Mouse (Mus musculus) mature B cell (primary cell): ENCODE data around the gene Grb14.

Source experiments
- in situ Hi-C: fragments of 300-500 bp; cut with MboI; formaldehyde crosslinking; loops from 2 replicates; pipeline ENCODE4 v1.14.3; 2019

The Grb14 gene

GRCm38 (mm10) chr2:64974549-64974948 lies 50.2 kb downstream of the Grb14 start:
- in situ Hi-C loops = no loop called here

DNA sequence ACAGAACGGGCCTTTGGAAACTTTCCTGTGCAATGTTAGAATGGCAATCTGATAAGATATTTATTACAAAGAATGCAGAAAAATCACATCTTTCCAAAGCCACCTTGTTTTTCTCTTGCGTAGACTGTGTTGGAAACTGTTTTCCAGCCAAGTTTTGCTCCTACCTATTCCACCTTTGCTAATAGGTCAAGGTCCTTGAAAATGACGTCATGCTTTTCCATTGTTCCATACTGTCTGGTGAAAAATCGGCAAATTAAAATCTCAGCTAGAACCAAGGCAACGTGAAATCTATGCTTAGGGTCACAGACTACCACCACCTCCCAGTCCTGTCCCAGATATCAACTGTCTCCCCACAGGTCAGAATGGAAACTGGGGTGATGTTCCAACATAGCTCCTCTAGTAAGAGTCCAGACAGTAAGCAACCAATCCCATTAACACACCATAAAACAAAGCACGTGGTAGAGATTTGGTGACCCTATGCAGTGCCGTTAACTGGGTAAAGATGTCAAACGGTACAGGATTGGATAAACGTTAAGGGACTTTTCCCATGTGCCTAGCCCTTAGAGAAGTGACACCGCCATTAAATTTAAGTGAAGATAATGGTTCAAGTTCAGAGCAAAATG lies 50.9 kb downstream of the Grb14 start:
- in situ Hi-C loops = no loop called here

DNA sequence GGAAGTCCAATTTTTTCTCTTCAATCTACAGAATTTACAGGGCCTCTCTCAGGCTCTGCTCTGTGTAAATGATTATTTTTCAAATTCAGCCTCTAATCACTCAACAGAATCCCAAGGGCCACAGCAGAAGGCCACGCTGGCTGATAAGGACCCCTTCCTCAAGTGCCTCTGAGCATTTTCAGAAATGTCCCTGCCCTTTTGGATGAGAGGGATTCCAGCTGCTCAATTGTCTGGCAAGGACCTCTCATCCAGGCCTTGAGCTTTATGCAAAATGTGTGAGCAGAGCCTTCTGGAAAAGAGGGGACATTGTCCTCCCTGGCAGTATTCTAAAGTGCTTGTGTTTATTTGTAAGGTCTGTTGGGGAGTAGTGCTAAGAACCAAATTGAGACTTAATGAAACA lies 51.7 kb downstream of the Grb14 start:
- in situ Hi-C loops = no loop called here

- in situ Hi-C loops = no loop called here
Observed at GRCm38 (mm10) chr2:64971828-64972227, 53.0 kb downstream of the Grb14 start.

DNA sequence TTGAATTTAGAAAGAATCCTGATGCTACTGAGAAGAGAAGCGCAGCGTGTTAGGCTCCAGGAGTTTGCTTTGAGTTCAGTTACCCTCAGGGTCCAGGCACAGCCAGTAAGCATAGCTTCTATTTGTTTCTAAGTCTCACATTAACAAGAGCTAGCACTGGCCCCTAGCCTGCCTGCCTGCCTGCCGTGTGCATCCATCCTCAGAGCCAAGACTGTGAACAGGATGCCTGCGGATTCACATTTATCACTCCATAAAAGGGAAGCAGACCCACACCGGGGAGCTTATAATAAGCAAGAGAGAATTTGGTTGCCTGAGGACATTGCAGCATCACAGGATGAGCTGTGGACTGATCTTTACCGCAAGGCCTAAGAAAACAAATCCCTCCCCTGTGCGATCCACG lies 53.8 kb downstream of the Grb14 start:
- in situ Hi-C loops = no loop called here

DNA sequence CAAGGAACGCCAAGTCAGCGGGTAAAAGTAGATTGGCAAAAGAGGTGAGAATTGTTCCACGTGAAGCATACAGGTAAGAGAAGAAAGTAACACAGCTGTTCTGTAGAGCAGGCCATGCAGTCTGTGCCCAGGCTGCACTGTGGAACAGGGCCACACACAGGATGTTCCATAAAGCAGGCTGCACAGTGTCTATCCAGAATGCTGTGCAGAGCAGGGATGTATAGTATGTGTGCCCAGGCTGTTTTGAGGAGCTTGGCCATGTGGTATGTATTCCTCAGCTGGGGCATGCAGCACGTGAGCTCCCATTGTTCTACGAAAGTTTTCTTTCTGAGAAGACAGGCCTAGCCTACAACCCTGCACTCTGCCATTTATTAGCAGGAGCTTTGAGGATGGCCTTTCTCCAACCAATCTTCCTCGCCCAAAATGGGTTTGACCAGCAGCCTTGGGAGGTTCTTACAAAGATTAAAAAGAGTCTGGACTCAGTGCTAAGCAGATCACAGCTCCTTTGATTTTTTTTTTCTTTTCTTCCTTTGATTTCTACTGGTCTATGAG lies 57.8 kb downstream of the Grb14 start:
- in situ Hi-C loops = no loop called here

DNA sequence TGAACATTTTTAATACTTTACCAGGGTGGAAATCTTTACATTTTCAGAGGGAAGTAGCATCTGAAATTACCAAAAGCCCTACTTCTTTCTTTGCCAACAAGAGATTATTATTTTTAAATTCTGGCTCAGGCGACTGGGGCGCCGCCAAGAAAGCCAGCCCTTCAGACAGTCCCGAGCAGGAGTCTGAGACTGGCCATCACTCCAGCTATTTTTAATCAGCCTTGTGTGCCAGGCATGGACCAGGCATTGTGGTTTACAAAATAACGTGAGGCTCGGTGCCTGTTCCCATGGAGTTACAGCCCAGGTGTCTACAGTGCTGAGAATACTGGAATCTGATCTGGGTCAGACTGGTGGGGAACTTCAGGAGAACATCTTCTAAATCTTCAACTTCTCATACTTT lies 58.5 kb downstream of the Grb14 start:
- in situ Hi-C loops = no loop called here

- in situ Hi-C loops = no loop called here
Observed at GRCm38 (mm10) chr2:64965227-64965864, 59.4 kb downstream of the Grb14 start.

- in situ Hi-C loops = no loop called here
Observed at GRCm38 (mm10) chr2:64962196-64962595, 62.6 kb downstream of the Grb14 start.

DNA sequence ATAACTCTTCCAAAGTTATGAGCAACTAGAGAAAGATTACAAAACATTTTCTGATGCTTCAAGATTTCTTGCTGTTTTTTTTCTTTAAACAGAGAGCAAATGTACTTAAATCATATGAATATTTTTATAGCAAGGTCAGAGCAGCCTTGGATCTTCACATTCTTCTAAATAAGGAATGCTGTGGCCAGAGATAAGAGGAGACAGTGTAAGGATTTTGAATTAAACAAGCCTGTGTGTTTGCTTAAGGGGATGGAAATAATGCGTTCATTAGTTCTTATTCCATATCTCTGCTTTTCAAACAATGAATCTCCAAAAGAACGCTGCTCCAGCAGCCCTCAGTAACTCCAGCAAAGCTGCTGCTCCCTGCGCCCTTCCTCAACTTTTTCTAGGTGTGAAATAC lies 63.4 kb downstream of the Grb14 start:
- in situ Hi-C loops = no loop called here

DNA sequence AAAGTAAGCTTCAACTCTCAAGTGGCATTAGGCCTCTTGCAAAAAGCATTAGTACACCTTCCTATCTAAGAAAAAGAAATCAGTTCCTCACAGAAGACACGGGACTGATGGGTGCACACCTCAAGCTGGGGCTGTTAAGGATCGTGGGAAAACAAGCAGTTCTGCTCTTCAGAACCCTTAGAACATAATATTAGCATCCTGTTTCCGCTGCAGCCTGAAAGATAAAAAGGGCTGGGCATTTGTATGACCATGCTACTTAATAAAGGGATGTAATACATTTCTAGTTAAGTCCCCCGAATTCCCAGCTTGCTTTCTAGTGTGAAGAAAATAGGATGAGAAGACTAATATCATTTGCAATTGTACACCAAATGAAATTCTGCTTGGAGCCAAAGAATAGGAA lies 65.1 kb downstream of the Grb14 start:
- in situ Hi-C loops = no loop called here

- in situ Hi-C loops = no loop called here
Observed at GRCm38 (mm10) chr2:64955441-64955840, 69.3 kb downstream of the Grb14 start.

DNA sequence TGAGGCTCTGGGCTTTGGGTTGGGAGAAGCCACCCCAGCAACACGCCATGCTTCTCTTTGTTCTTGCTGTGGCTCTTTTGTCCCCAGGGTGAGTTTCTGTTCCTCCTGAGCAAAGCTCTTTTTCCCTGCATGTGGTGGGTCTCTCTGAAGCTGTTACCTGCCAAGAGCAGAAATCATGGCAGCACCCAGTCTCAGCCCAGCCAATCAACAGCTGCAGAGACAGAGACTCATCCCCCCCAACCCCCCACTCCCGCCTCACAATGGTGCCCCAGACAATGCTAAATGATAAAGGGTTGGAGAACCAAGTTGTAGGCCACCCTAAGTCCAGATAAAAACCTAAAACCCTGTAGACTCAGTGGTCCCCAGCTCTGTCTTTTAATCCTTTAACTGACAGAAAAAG lies 75.6 kb downstream of the Grb14 start:
- in situ Hi-C loops = no loop called here

DNA sequence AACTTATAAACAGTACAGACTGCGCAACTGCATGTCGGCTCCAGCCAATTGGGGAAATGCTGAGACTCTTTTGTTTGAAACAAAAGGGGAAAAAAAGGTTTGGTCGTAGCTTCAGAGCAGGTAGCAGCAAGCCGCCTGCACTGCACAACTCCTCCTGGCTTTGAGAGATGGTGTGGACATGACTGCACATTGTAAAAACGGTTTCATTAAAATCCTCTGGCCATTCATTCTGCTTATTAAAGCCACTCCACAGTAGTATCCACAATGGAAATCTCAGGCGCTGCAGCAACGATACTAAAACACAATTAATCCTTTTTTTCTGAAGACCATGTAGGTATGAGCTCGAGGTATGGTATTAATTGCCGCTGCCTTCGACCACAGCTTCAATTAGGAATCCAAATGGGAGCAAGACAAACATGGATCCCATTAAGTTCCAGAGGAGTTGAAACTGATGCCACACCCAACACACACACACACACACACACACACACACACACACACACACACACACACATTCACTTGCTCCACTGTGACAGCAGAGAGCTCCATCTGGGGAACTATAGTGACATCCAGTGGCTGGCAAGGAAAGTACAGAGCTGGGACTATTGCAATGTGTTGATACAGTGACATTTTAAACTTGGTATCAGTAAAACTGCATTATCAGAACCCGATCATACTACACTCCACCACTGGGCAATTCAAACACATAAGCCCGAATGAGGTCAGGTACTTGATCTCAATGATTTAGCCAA lies 76.2 kb downstream of the Grb14 start:
- in situ Hi-C loops = no loop called here

DNA sequence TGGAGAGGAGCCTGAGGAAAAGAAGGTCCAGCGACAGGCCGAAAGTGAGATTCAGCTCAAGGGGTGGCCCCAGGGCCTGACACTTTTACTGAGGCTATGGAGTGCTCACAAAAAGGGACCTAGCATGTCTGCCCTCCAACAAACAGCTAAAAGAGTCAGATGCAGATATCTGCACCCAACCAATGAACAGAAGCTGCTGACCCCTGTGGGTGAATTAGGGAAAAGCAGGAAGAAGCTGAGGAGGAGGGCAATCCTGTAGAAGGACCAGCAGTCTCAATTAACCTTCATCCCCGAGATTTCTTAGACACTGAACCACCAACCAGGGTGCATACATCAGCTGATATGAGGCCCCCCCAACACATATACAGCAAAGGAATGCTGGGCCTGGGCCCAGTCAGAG lies 77.3 kb downstream of the Grb14 start:
- in situ Hi-C loops = no loop called here

- in situ Hi-C loops = no loop called here
Observed at GRCm38 (mm10) chr2:64920879-64921278, 103.9 kb downstream of the Grb14 start.

DNA sequence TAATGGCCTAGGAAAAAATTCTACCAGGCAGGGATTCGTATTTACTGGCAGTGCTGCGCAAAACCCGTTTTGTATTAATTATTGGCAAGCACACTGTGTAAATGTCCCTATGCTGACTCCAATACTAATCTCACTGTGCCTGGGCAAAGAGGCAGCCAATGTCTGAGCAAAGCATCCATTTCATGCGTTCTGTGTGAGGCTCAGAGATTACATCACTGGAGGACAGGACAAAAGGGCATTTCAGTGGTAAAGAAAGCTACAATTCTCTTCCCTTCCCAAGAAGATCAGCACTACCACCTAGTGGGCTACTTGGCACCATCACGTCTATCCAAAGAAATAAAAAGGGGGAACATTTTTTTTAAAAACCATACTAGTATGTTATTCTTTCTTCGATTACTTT lies 109.3 kb downstream of the Grb14 start:
- in situ Hi-C loops = no loop called here

DNA sequence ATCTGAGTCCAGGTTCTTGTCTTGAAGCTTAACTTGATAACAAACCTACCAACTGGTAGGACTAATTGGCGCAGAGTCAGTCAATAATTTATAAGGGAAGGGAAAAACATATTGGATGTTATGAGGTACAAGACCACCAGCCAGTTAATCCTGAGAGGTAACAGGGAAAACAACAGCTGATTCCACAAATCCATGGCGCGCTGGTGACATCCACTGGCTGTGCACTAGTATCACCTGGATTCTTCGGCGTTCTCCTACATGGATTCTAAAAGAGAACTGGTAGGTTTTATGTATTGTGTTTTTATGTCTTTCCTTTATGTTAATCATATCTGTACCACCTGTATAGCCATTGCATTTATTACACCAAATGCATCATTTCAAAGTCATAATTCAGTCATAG lies 119.9 kb downstream of the Grb14 start:
- in situ Hi-C loops = no loop called here

DNA sequence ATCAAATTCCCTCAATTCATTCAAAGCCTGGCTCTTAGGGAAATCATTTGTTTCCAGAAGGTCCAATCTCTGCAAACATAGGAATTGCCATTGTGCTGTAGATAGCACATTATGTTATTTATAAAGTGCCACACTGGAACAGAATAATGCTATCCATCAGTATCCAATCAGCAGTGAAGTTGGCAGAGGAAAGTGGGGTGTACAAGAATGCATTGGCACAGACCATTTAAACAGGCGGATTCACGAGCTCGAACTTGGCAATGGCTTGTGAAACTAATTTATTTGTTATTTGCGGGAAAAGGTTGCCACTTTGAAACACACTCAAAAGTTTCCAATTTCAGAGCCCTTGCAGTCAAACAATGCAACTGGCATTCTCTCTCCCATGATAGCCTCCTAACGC lies 126.9 kb downstream of the Grb14 start:
- in situ Hi-C loops = no loop called here

DNA sequence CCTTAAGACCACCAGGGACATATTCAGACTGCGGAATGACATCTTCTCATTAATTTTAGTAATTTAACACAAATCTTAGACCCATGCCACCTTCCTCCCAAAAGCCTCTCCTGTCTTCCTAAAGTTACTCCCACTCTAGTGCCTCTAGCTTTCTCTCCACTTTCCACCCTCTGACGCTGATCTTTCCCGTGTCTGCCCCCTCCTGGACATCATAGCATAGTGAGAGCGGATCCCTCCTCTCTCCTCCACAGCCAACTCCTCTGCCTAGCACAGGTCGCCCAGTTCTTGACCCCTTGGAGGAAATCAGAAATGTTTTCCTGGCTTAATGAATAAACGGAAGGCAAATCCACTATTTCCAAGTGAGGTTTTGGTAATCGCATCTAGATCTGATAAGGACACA lies 131.6 kb downstream of the Grb14 start:
- in situ Hi-C loops = no loop called here

- in situ Hi-C loops = no loop called here
Observed at GRCm38 (mm10) chr2:64887098-64887757, 137.6 kb downstream of the Grb14 start.

DNA sequence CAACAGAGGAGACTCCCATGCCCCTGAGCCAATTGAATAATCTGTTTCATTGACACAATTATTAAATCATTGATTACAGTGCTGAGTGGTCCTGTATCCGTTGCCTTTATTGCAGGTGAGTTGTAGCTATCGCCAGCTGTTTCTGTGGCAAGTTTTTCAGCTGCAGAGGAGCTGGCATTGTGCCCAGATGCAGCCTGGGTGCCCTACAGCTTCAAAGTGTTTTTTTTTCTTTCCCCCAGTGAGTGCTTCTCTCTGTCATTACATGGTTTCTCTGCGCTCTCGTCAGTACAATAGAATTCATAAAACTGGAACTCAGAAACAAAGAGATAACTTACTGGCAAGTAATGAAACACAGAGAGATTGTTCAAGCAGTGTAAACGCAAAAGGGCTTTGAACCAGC lies 139.1 kb downstream of the Grb14 start:
- in situ Hi-C loops = no loop called here

DNA sequence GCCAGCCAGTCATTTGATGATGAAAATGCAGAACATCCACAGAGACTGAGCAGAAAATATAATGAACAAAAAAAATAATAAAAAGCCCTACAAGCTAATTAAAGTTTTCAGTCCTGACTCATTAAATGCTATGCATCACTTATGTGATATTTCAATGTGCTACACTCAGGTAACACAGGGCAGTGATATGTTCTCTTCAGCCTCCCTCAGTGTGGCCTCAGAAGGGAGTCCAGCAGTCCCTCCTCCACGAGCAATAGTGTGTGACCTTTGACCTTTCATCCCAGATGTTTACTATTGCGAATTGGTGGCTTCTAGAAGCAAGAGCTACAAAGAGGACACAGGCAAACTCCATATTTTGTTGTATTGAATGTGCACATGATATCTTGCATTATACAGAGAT lies 146.5 kb downstream of the Grb14 start:
- in situ Hi-C loops = no loop called here
